Comparison of ENCODE assay signal across 12 mouse cellular contexts in genomic region chr14:54936831-54937160, GRCm38 (mm10). TPM values are rescaled to one million over a fixed set of nuclear protein-coding genes. Genes with fewer than 3 reads are reported as not detected.
A peak's percentile ranks its signal among the peaks of the same experiment; 100 is the strongest.
DNase-seq lines count a peak whose midpoint lies in the region; ATAC-seq and TF ChIP-seq lines count a peak whose summit lies in the region.
"Had no signal": no experiment of that assay in that cellular context is flagged by ENCODE, and none has a peak within 500 bp of the region (broad histone marks: within the 10 kb centered on the region; RNA-seq: fewer than 3 reads in every experiment).

No protein-coding gene starts in this region.

- H3K4me2 ChIP-seq in heart, embryonic 15.5 days = no peak overlapping the region
- H3K4me2 ChIP-seq in hindbrain, embryonic 13.5 days = peak overlapping the region; percentile 6; the same call in 1 of the 2 replicates
- peak overlapping the region; percentile 20; the same call in 1 of the 2 replicates for H3K4me2 ChIP-seq in midbrain, postnatal 0 days (ENCODE audit: low read depth, low read length, poor library complexity, severe bottlenecking)

- H3K27ac ChIP-seq in heart, embryonic 15.5 days = peak overlapping the region; percentile 43
- H3K27ac ChIP-seq in cortical plate, adult 2 months (ENCODE audit: insufficient read depth, low read length) = peak overlapping the region; percentile 92; the same call in 1 of the 2 replicates
- H3K27ac ChIP-seq in hindbrain, embryonic 13.5 days = peak overlapping the region; percentile 75
- peak overlapping the region; percentile 77 for H3K27ac ChIP-seq in midbrain, postnatal 0 days (ENCODE audit: low read depth, low read length)

- H3K36me3 ChIP-seq in heart, embryonic 15.5 days = peaks cover 9% of the 10 kb centered on the region; the same call in 1 of the 2 replicates
- H3K36me3 ChIP-seq in hindbrain, embryonic 13.5 days = no peaks in the 10 kb centered on the region
- no peaks in the 10 kb centered on the region for H3K36me3 ChIP-seq in midbrain, postnatal 0 days (ENCODE audit: insufficient read depth, low read length)

- no peak overlapping the region for H3K9ac ChIP-seq in heart, embryonic 15.5 days
- peak overlapping the region; percentile 21; the same call in 1 of the 2 replicates for H3K9ac ChIP-seq in hindbrain, embryonic 13.5 days
- H3K9ac ChIP-seq in midbrain, postnatal 0 days (replicated peaks; ENCODE audit: low read length, poor library complexity, severe bottlenecking) = peak overlapping the region; percentile 39; the same call in 1 of the 2 replicates

- no peak for TF ChIP-seq CTCF in cortical plate, adult 2 months (IDR thresholded peaks at IDR 0.05; ENCODE audit: extremely low read depth, insufficient read depth, low read length)
- no peak for TF ChIP-seq CTCF in midbrain, postnatal 0 days (IDR thresholded peaks at IDR 0.05)

- H3K27me3 ChIP-seq in heart, embryonic 15.5 days = no peaks in the 10 kb centered on the region; the same call in 1 of the 2 replicates
- 0 out of 2 replicates have a peak, but pooled peaks cover 6% of the 10 kb centered on the region for H3K27me3 ChIP-seq in hindbrain, embryonic 13.5 days
- no peaks in the 10 kb centered on the region for H3K27me3 ChIP-seq in midbrain, postnatal 0 days (ENCODE audit: insufficient read depth, low read length)

- ATAC-seq in heart, embryonic 15.5 days (replicated peaks; ENCODE audit: insufficient number of reproducible peaks, insufficient read depth, low FRiP score, low read depth) = no peak
- no peak for ATAC-seq in hindbrain, embryonic 13.5 days (ENCODE audit: low FRiP score)
- ATAC-seq in midbrain, postnatal 0 days (ENCODE audit: low FRiP score) = no peak

- no peak overlapping the region for H3K4me3 ChIP-seq in heart, embryonic 15.5 days
- peak overlapping the region; percentile 23 for H3K4me3 ChIP-seq in cortical plate, adult 2 months (ENCODE audit: insufficient read depth, low read length)
- no peak overlapping the region for H3K4me3 ChIP-seq in hindbrain, embryonic 13.5 days
- H3K4me3 ChIP-seq in midbrain, postnatal 0 days (ENCODE audit: low read depth, low read length) = no peak overlapping the region

- no peaks in the 10 kb centered on the region for H3K9me3 ChIP-seq in heart, embryonic 15.5 days (replicated peaks)
- no peaks in the 10 kb centered on the region for H3K9me3 ChIP-seq in hindbrain, embryonic 13.5 days
- H3K9me3 ChIP-seq in midbrain, postnatal 0 days (ENCODE audit: low read length) = no peaks in the 10 kb centered on the region

- TF ChIP-seq POLR2A in cortical plate, adult 2 months (IDR thresholded peaks at IDR 0.05; ENCODE audit: extremely low read depth, insufficient read depth, low read length) = no peak

- no peak for DNase-seq in heart, adult 11 months
- no peak for DNase-seq in midbrain, postnatal 0 days (ENCODE audit: low spot score)
- no peak for DNase-seq in cerebellum, adult 11-12 months
- DNase-seq in cerebellum, postnatal 25 days = no peak
- no peak for DNase-seq in kidney, adult 11 months
- DNase-seq: adrenal gland, postnatal 25 days; lung, postnatal 4 days had no signal

- peaks cover 13% of the 10 kb centered on the region for H3K4me1 ChIP-seq in heart, embryonic 15.5 days (replicated peaks)
- no peaks in the 10 kb centered on the region for H3K4me1 ChIP-seq in cortical plate, adult 2 months (ENCODE audit: control insufficient read depth, insufficient read depth, low read length)
- H3K4me1 ChIP-seq in hindbrain, embryonic 13.5 days (replicated peaks) = peaks cover 22% of the 10 kb centered on the region
- H3K4me1 ChIP-seq in midbrain, postnatal 0 days (ENCODE audit: insufficient read depth, low read length) = no peaks in the 10 kb centered on the region

- 35% methylated on average over 6 of the region's 6 CpGs for WGBS in heart, embryonic 15.5 days
- WGBS in hindbrain, embryonic 13.5 days = 52% methylated on average over 6 of the region's 6 CpGs
- WGBS in midbrain, postnatal 0 days = 49% methylated on average over 6 of the region's 6 CpGs

RNA-seq across cellular contexts. Expression of gene Cmtm5, which starts 0.7 kb away (rescaled TPM):
- polyA plus RNA-seq in heart, embryonic 15.5 days (2015; fragmentation: Nextera tagmentation; extraction: Ambion mirVana) = 0.74 and 2.4 TPM in 2 replicates
- polyA plus RNA-seq in cortical plate, adult 2 months (2012; rRNA removed) = 136 and 169 TPM in 2 replicates
- 7.0 and 7.1 TPM in 2 replicates for polyA plus RNA-seq in hindbrain, embryonic 13.5 days (2015; fragmentation: Nextera tagmentation; extraction: Ambion mirVana)
- 26.4 and 44.8 TPM in 2 replicates for total RNA-seq in midbrain, postnatal 0 days (2014; rRNA removed)
- 27.0 and 27.5 TPM in 2 replicates for polyA plus RNA-seq in midbrain, postnatal 0 days (2015; fragmentation: Nextera tagmentation; extraction: Ambion mirVana)

RNA-seq across cellular contexts. Expression of gene Il25, which starts 4.3 kb away (rescaled TPM):
- polyA plus RNA-seq in heart, embryonic 15.5 days (2015; fragmentation: Nextera tagmentation; extraction: Ambion mirVana) = not detected in 2 replicates
- polyA plus RNA-seq in cortical plate, adult 2 months (2012; rRNA removed) = 0.13 and 0.17 TPM in 2 replicates
- 0.38 and 0.83 TPM in 2 replicates for polyA plus RNA-seq in hindbrain, embryonic 13.5 days (2015; fragmentation: Nextera tagmentation; extraction: Ambion mirVana)
- total RNA-seq in midbrain, postnatal 0 days (2014; rRNA removed) = 1.1 TPM in 1 of 2 replicates, not detected in the other
- polyA plus RNA-seq in midbrain, postnatal 0 days (2015; fragmentation: Nextera tagmentation; extraction: Ambion mirVana) = 0.38 and 0.48 TPM in 2 replicates
- total RNA-seq: adrenal gland, postnatal 25 days had no signal
- polyA plus RNA-seq: gonadal fat pad, adult 2 months; thymus, postnatal 0 days had no signal

RNA-seq across cellular contexts. Expression of gene Efs, which starts 10.9 kb away (rescaled TPM):
- 10.6 and 18.8 TPM in 2 replicates for polyA plus RNA-seq in heart, embryonic 15.5 days (2015; fragmentation: Nextera tagmentation; extraction: Ambion mirVana)
- polyA plus RNA-seq in cortical plate, adult 2 months (2012; rRNA removed) = 7.5 and 8.2 TPM in 2 replicates
- 15.4 and 15.6 TPM in 2 replicates for polyA plus RNA-seq in hindbrain, embryonic 13.5 days (2015; fragmentation: Nextera tagmentation; extraction: Ambion mirVana)
- total RNA-seq in midbrain, postnatal 0 days (2014; rRNA removed) = 24.0 and 41.4 TPM in 2 replicates
- 8.5 and 8.9 TPM in 2 replicates for polyA plus RNA-seq in midbrain, postnatal 0 days (2015; fragmentation: Nextera tagmentation; extraction: Ambion mirVana)

RNA-seq across cellular contexts. Expression of gene Slc22a17, which starts 23.9 kb away (rescaled TPM):
- polyA plus RNA-seq in heart, embryonic 15.5 days (2015; fragmentation: Nextera tagmentation; extraction: Ambion mirVana) = 30.2 and 40.9 TPM in 2 replicates
- polyA plus RNA-seq in cortical plate, adult 2 months (2012; rRNA removed) = 776 and 795 TPM in 2 replicates
- polyA plus RNA-seq in hindbrain, embryonic 13.5 days (2015; fragmentation: Nextera tagmentation; extraction: Ambion mirVana) = 148 and 158 TPM in 2 replicates
- 495 and 558 TPM in 2 replicates for total RNA-seq in midbrain, postnatal 0 days (2014; rRNA removed)
- polyA plus RNA-seq in midbrain, postnatal 0 days (2015; fragmentation: Nextera tagmentation; extraction: Ambion mirVana) = 345 TPM in 2 replicates

RNA-seq across cellular contexts. Expression of gene Myh6, which starts 29.9 kb away (rescaled TPM):
- polyA plus RNA-seq in heart, embryonic 15.5 days (2015; fragmentation: Nextera tagmentation; extraction: Ambion mirVana) = 2,004 and 2,041 TPM in 2 replicates
- 0.17 TPM in 1 of 2 replicates, not detected in the other for polyA plus RNA-seq in cortical plate, adult 2 months (2012; rRNA removed)
- 1.2 and 3.0 TPM in 2 replicates for polyA plus RNA-seq in hindbrain, embryonic 13.5 days (2015; fragmentation: Nextera tagmentation; extraction: Ambion mirVana)
- total RNA-seq in midbrain, postnatal 0 days (2014; rRNA removed) = 0.24 and 0.33 TPM in 2 replicates
- 2.1 and 2.5 TPM in 2 replicates for polyA plus RNA-seq in midbrain, postnatal 0 days (2015; fragmentation: Nextera tagmentation; extraction: Ambion mirVana)
- total RNA-seq: adrenal gland, postnatal 25 days had no signal
- polyA plus RNA-seq: gonadal fat pad, adult 2 months had no signal
